Mouse (Mus musculus): ENCODE data around the gene Arid5b. TPM values are rescaled to one million over a fixed set of nuclear protein-coding genes. Genes with fewer than 3 reads are reported as not detected.
"Not testable (repeated sequence)": the region's sequence is repeated elsewhere in the genome, so short reads cannot be mapped to it uniquely, and the experiment has no call there.

The Arid5b gene
- polyA plus RNA-seq, 1 experiment, result 8.6 TPM

DNA sequence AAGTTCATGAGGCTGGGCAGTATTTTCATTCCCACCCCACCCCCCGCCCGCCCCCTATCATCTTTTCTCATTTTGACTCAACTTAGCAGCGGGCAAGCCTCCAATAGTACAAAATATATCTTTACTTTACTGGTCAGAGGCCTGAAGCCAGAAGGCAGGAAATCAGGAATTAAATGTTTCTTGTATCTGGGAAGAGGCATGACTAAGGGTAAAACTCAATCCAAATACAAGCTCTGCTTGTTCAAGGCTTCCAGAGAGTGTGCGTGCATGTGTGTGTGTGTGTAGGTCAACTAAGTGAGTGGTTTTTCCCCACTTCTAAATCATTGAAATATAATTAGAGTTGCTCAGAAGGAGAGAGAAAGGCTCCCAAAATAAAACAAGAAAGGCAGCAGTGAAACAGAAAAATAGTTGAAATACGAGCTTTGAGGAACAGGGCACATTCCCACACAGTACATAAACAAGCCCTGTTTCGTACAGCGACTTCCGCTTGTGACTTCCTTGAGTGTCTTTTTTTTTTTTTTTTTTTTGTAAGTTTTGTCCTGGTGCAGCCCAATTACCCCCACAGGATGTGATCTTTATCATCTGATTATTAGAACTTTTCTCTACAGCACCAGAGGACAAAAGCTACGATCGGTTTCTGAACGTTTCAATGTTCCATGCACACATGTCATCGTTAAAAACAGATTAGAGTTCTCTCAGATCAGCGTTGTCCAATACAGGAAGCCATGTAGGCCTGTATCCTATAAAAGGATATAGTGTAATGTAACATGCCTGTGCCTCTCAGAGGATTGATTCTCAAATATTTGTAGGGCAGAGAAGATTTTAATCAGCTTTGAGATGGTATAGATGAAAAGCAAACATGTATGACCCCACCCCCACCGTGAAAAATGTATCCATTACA is 173.4 kb downstream of the Arid5b start:
- peaks cover 3% of the 10 kb centered on the region; the same call in 1 of the 2 replicates for H3K36me3 ChIP-seq (ENCODE audit: control insufficient read depth, insufficient read depth, low read length)
- H3K27me3 ChIP-seq (replicated peaks; ENCODE audit: control insufficient read depth, insufficient read depth, low read length), result no peaks in the 10 kb centered on the region
- 50% methylated on average over 14 of the region's 14 CpGs for WGBS
- TF ChIP-seq POLR2A (IDR thresholded peaks at IDR 0.05; ENCODE audit: low read depth, low read length) (no peak), CTCF (conservative IDR thresholded peaks at IDR 0.05; ENCODE audit: insufficient read depth, insufficient read length, low read depth, low read length) (no peak)
- peak; percentile 64 for DNase-seq
- no peak overlapping the region for H3K4me3 ChIP-seq (ENCODE audit: insufficient read depth, low read depth, low read length)
- peaks cover 9% of the 10 kb centered on the region for H3K4me1 ChIP-seq (ENCODE audit: control insufficient read depth, insufficient read depth, low read length)
- peak overlapping the region; percentile 92 for H3K27ac ChIP-seq (ENCODE audit: insufficient read depth, low read depth, low read length)

DNA sequence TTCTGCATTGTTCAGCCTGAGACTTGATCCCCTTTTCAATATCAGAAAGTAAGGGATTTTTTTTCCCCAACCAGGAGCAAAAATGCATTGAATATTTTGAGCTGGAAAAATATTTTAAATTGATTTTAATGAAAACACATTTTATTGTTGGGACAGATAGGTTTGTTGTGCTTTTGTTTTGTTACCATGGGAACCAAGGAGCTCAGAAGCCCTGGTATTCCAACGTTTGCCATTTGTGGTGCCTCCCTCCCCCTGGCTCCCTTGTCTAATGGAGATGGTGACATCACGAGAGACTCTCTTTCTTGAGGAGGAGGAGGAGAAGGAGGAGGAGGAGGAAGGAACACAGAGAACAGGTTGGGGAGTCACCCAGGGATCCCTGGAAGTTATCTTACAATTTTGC is 174.1 kb downstream of the Arid5b start:
- Histone ChIP-seq H3K4me1 (ENCODE audit: control insufficient read depth, insufficient read depth, low read length) (peaks cover 9% of the 10 kb centered on the region), H3K27me3 (replicated peaks; ENCODE audit: control insufficient read depth, insufficient read depth, low read length) (no peaks in the 10 kb centered on the region), H3K36me3 (ENCODE audit: control insufficient read depth, insufficient read depth, low read length) (peaks cover 5% of the 10 kb centered on the region; the same call in 1 of the 2 replicates), H3K4me3 (ENCODE audit: insufficient read depth, low read depth, low read length) (no peak overlapping the region), H3K27ac (ENCODE audit: insufficient read depth, low read depth, low read length) (peak overlapping the region; percentile 92)
- TF ChIP-seq CTCF (conservative IDR thresholded peaks at IDR 0.05; ENCODE audit: insufficient read depth, insufficient read length, low read depth, low read length), result no peak
- no peak for TF ChIP-seq POLR2A (IDR thresholded peaks at IDR 0.05; ENCODE audit: low read depth, low read length)
- no peak for DNase-seq
- 30% methylated on average over 2 of the region's 2 CpGs for WGBS

- Histone ChIP-seq H3K27me3 (replicated peaks; ENCODE audit: control insufficient read depth, insufficient read depth, low read length) (no peaks in the 10 kb centered on the region), H3K27ac (ENCODE audit: insufficient read depth, low read depth, low read length) (peak overlapping the region; percentile 46), H3K4me3 (ENCODE audit: insufficient read depth, low read depth, low read length) (no peak overlapping the region), H3K4me1 (ENCODE audit: control insufficient read depth, insufficient read depth, low read length) (peaks cover 9% of the 10 kb centered on the region), H3K36me3 (ENCODE audit: control insufficient read depth, insufficient read depth, low read length) (peaks cover 5% of the 10 kb centered on the region; the same call in 1 of the 2 replicates)
- TF ChIP-seq POLR2A (IDR thresholded peaks at IDR 0.05; ENCODE audit: low read depth, low read length), result no peak
- TF ChIP-seq CTCF (conservative IDR thresholded peaks at IDR 0.05; ENCODE audit: insufficient read depth, insufficient read length, low read depth, low read length), result no peak
- DNase-seq, result no peak
- WGBS, result 57% methylated on average over 5 of the region's 5 CpGs
These were observed 174.6 kb downstream of the Arid5b start for GRCm38 (mm10) chr10:68103988-68104387.

DNA sequence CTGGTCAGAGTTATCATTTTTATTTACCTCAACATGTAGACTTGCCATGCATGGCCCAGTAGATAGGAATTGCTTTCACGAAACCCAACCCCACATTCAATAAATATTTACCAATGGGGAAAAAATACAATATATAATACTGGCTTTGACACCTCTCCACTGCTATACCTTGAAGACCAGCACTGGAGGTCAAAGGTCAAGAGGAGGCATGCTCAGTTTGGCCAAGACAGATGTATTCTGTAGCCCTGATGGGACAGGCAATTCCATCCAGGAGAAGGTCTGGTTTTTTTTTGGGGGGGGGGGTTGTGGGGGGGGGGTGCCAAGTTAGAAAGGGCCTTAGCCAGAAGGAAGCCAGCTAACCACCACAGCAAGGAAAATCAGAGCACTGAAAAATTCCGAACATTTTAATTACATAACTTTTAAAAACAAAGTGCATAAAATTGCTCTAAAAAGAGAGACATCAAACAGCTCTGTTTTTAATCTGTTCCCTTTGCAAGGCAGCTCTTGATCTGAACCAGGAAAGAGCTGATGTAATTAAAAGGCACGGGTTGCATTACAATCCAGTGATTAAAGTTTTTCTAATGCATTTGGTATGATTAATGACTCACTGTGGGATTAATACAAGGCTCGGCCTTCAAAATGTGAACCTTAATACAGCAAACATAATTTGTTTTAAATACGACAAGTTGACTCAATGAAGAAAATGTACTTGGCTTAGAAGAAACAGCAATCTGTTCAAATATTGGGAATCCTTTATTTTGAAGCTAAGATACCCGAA is 175.3 kb downstream of the Arid5b start:
- 54% methylated on average over 6 of the region's 6 CpGs for WGBS
- Histone ChIP-seq H3K27ac (ENCODE audit: insufficient read depth, low read depth, low read length) (no peak overlapping the region), H3K36me3 (ENCODE audit: control insufficient read depth, insufficient read depth, low read length) (peaks cover 9% of the 10 kb centered on the region; the same call in 1 of the 2 replicates), H3K4me3 (ENCODE audit: insufficient read depth, low read depth, low read length) (no peak overlapping the region), H3K4me1 (ENCODE audit: control insufficient read depth, insufficient read depth, low read length) (peaks cover 9% of the 10 kb centered on the region), H3K27me3 (replicated peaks; ENCODE audit: control insufficient read depth, insufficient read depth, low read length) (no peaks in the 10 kb centered on the region)
- no peak for TF ChIP-seq CTCF (conservative IDR thresholded peaks at IDR 0.05; ENCODE audit: insufficient read depth, insufficient read length, low read depth, low read length)
- TF ChIP-seq POLR2A (IDR thresholded peaks at IDR 0.05; ENCODE audit: low read depth, low read length), result no peak
- no peak for DNase-seq

DNA sequence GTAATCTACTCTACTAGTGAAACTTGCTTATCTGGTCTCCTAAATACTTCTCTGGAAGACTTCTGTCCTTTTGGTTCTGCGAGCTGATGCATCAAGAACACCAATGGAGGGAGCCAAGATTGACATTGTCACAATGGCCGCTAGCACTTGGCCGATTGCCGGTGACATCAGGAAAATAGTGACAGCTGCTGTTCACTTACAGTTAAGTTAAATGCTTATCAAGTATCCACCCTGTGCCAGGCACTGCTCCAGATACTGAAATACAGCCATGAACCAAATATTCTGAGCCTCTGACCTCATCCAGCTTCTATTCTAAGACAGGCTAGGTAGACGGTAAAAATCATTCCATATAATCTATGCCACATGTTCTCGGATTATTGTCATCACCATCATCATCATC is 176.0 kb downstream of the Arid5b start:
- DNase-seq, result no peak
- WGBS, result 95% methylated on average over 6 of the region's 6 CpGs
- H3K27me3 ChIP-seq (replicated peaks; ENCODE audit: control insufficient read depth, insufficient read depth, low read length), result no peaks in the 10 kb centered on the region
- no peak overlapping the region for H3K4me3 ChIP-seq (ENCODE audit: insufficient read depth, low read depth, low read length)
- no peak overlapping the region for H3K27ac ChIP-seq (ENCODE audit: insufficient read depth, low read depth, low read length)
- peaks cover 9% of the 10 kb centered on the region for H3K4me1 ChIP-seq (ENCODE audit: control insufficient read depth, insufficient read depth, low read length)
- TF ChIP-seq POLR2A (IDR thresholded peaks at IDR 0.05; ENCODE audit: low read depth, low read length), result no peak
- peaks cover 16% of the 10 kb centered on the region for H3K36me3 ChIP-seq (ENCODE audit: control insufficient read depth, insufficient read depth, low read length)

DNA sequence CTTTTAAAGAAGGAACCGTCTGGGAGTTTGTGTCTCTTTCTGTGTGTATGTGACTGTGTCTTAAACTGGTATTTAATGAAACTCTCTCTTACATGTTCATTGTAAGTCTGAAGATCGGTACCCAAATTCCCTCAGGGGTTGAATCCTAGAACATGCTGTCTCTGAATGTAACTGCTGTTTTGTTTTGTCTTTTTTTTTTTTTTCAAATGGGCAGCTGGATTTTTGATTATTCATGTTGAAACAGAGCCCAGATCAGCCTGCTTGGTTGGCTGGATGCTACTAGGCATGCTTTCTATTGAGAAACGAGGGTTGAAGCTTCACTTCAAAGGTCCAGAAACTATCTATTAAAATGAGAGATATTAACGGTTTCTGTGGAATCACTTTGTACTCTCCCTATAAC is 177.3 kb downstream of the Arid5b start:
- TF ChIP-seq CTCF (conservative IDR thresholded peaks at IDR 0.05; ENCODE audit: insufficient read depth, insufficient read length, low read depth, low read length), result no peak
- 64% methylated on average over 4 of the region's 4 CpGs for WGBS
- Histone ChIP-seq H3K4me3 (ENCODE audit: insufficient read depth, low read depth, low read length) (no peak overlapping the region), H3K27me3 (replicated peaks; ENCODE audit: control insufficient read depth, insufficient read depth, low read length) (no peaks in the 10 kb centered on the region), H3K27ac (ENCODE audit: insufficient read depth, low read depth, low read length) (peak overlapping the region; percentile 74; the same call in 1 of the 2 replicates), H3K4me1 (ENCODE audit: control insufficient read depth, insufficient read depth, low read length) (peaks cover 9% of the 10 kb centered on the region), H3K36me3 (ENCODE audit: control insufficient read depth, insufficient read depth, low read length) (peaks cover 21% of the 10 kb centered on the region)
- DNase-seq, result no peak

- H3K27ac ChIP-seq (ENCODE audit: insufficient read depth, low read depth, low read length), result no peak overlapping the region
These were observed 178.0 kb downstream of the Arid5b start for GRCm38 (mm10) chr10:68100506-68100905.

GRCm38 (mm10) chr10:68099801-68100200 is 178.7 kb downstream of the Arid5b start:
- H3K27me3 ChIP-seq (replicated peaks; ENCODE audit: control insufficient read depth, insufficient read depth, low read length); H3K4me3 ChIP-seq (ENCODE audit: insufficient read depth, low read depth, low read length); H3K4me1 ChIP-seq (ENCODE audit: control insufficient read depth, insufficient read depth, low read length); DNase-seq; H3K27ac ChIP-seq (ENCODE audit: insufficient read depth, low read depth, low read length): not testable (repeated sequence)
- 90% methylated on average over 7 of the region's 7 CpGs for WGBS
- H3K36me3 ChIP-seq (ENCODE audit: control insufficient read depth, insufficient read depth, low read length), result peaks cover 23% of the 10 kb centered on the region

More at GRCm38 (mm10) chr10:68100506-68100905, 178.0 kb downstream of the Arid5b start:
- no peak for DNase-seq
- no peaks in the 10 kb centered on the region for H3K27me3 ChIP-seq (replicated peaks; ENCODE audit: control insufficient read depth, insufficient read depth, low read length)
- H3K36me3 ChIP-seq (ENCODE audit: control insufficient read depth, insufficient read depth, low read length), result peaks cover 21% of the 10 kb centered on the region
- 73% methylated on average over 8 of the region's 8 CpGs for WGBS
- H3K4me3 ChIP-seq (ENCODE audit: insufficient read depth, low read depth, low read length), result no peak overlapping the region
- H3K4me1 ChIP-seq (ENCODE audit: control insufficient read depth, insufficient read depth, low read length), result peaks cover 9% of the 10 kb centered on the region
- no peak for TF ChIP-seq CTCF (conservative IDR thresholded peaks at IDR 0.05; ENCODE audit: insufficient read depth, insufficient read length, low read depth, low read length)
- no peak for TF ChIP-seq POLR2A (IDR thresholded peaks at IDR 0.05; ENCODE audit: low read depth, low read length)

Measured in kidney, adult 2 months (tissue).